Mouse (Mus musculus): ENCODE data around the gene Ssmem1.

The Ssmem1 gene

DNA sequence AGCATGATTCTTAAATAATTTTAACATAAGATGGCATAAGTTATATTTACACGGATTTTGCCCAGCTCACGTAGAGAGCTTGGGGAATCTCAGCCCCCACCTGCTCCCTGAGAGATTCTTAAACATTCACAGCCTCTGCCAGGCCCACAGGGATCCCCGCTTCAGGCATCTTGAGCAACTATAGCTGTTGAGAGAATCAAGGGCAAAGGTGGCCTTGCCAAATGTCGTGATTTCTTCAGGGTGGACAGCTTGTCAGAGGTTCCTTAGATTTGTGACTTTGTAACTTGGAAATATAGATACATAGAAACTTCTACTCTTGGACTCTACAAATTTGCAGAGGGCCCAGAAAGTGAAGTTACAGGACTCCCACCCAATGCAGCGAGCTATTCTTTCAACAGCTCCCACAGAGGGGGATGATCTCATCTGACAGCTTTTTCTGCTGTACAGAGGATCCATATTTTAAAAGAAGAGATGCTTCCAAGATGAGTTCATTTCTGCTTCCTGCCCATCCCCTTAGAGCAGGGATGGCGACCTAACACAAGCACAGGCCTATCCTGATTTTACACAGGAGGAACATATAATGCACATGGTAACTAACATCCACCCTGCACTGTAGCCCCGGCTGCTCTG lies 43.8 kb downstream of the Ssmem1 start:
- no peak for DNase-seq (ENCODE audit: low spot score in 2 of 2)

DNA sequence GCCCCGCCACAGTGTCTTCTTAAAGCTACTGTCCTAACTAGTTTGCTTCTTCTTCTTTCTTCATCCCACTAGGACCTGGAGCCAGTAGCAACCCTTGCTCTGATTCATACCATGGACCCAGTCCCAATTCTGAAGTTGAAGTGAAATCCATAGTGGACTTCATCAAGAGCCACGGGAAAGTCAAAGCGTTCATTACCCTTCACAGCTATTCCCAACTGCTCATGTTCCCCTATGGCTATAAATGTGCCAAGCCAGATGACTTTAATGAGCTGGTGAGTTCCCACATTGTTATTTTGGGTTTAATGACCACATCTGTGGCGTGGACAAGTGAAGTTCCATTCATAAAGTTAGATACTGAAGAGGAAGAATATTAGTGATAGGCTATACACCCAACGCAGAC lies 44.4 kb downstream of the Ssmem1 start:
- no peak for DNase-seq (ENCODE audit: low spot score in 2 of 2)

DNA sequence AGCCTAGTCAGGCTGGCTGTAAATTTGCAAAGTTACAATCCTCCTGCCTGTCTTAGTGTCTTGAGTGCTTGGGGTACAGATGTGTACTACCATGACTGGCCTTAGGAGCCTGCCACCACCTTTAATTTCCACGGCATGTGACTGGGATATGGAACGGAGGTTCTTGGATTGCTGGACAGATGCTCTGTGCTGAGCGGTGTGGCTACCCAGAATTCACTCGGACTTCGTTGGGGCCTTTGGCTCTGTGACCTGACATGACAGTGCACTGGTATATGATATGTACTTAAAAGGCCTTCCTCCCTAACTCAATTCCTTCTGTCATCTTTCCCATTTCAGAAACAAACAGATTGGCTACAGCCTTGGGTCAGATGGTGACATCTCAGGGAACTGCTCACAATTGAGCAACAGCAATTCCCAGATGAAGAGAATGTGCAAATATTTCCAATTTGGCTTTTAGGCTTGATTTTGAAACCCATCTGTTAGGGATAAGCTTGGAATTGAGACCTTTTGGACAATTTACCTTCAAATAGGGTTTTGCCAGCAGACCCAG lies 45.0 kb downstream of the Ssmem1 start:
- no peak for DNase-seq (ENCODE audit: low spot score in 2 of 2)

DNA sequence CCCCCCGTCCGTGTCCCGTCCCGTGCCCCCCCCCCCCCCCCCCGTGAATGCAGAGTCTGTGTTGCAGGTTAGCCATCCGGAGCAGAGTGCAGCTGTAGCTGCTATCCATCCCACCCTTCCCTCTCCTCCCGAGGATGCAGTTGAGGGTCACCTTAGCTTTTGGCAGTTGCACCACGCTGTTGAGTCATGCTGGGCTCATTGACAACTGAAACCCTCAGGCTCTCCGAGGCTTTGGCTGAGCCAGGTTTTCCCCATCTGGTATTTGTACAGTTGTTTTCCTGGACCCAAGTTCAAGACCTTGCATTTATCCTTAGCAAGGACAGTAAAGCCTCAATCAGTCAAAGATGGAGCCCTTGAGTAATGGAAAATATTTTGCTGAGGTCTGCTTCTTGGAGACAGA lies 46.4 kb downstream of the Ssmem1 start:
- no peak for DNase-seq (ENCODE audit: low spot score in 2 of 2)

DNA sequence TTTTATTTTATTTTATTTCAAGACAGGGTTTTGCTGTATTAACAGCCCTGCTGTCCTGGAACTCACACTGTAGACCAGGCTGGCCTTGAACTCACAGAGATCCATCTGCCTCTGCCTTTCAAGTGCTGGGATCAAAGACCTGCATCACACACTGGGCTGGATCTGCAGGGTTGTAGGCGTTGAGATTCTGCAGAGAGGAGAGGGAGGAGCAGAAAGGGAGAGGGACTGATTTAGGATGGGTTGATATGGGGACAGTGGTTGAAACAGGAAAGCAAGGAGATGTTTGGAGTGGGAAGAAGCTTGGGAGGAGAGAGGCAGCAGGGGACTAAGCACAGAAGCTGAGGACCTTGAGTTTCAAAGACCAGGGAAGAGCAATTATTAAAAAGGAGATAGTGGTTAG lies 50.1 kb downstream of the Ssmem1 start:
- no peak for DNase-seq (ENCODE audit: low spot score in 2 of 2)

DNA sequence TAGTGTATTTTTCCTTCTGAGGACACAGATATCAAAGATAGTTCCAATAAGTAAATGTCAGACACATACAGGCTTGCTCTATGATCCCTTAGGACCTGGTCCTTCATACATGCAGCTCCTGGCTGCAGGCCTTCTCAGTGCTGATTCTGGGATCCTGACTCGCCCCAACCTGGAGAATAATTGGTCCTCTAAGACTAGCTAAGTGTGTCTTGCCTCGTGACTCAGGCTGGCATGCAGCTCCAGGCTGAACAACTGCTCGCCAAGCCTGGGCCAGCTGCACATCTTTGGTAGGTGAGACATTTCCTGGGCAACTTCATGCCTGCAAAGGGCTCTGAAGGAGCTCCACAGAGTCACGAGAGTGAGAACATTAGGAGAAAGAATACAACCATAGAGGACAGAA lies 52.5 kb downstream of the Ssmem1 start:
- no peak for DNase-seq (ENCODE audit: low spot score in 2 of 2)

DNA sequence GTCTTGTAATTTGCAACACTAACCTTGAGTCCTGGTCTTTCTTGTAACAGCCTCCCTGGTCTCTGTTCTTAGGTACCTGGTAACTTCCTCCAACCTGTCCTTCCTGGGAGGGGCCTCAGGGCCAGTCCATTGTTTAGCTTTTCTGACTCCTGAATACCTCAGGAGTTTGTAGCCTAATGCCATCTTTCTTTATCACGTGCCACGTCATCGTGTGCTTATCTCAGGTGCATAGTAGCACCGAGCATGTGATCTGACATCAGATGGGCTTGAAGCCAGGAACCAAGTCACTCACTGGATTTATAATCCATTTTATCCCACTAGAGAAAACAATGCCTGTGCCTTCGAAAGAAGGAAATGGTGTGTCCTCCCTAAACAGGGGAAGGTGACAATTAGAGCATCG lies 53.9 kb downstream of the Ssmem1 start:
- no peak for DNase-seq (ENCODE audit: low spot score in 2 of 2)

DNA sequence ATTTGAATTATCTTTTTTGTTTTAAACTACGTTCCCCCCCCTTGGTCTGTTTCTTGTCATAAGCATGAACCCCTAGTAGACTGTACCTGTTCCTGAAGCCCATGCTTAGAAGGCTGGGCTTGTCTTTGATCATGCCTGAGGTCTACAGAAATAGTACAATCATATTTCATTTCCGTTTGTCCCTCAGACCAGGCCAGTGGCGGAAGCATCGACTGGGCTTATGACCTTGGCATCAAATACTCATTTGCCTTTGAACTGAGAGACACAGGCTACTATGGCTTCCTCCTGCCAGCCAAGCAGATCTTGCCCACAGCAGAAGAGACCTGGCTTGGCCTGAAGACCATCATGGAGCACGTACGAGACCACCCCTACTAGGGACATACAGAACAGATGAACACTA lies 54.4 kb downstream of the Ssmem1 start:
- no peak for DNase-seq (ENCODE audit: low spot score in 2 of 2)

DNA sequence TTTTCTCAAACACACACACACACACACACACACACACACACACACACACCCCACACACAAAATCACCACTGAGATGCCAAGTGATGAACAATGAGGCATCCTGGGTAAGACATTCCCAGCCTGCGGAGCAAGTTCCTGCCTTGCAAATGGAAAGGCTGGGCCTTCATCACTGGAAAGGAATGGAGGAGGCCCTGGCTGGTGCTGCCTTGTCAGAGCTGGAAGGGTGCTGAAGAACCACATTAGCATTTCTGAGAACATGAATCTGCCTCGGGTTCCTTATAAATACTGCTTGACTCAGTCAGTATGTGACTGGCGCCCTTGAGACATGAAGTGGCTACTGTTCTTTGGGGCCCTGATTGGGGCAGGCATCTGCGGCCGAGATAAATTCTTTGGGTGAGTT lies 58.4 kb downstream of the Ssmem1 start, which contains the start of gene Cpa4:
Gene Cpa4 (plus strand): TSS at position 301 of the 400 bp plus-strand sequence.
- no peak for DNase-seq (ENCODE audit: low spot score in 2 of 2)

DNA sequence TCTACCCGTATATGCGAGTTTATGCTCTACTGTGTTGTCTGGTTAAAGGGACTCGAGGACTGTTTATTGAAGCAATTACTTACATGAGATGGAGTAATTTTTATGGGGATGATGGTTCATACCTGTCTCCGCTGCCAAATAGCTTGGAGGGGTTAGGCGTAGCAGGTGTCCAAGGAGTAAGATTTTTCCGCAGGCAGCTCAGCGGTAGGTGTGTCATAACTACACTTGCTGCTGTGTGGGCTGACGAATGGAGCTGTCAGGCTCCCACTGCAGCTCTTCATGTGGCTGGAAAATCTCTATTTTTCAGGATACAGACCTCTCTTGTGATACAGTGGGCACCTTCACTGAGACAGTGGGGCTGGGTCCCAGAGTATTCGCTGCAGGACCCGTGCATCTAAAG lies 59.7 kb downstream of the Ssmem1 start:
- no peak for DNase-seq (ENCODE audit: low spot score in 2 of 2)

Data from natural killer cell, adult 2 months (primary cell).